Mouse (Mus musculus): ENCODE results near the gene Dhx30.

GRCm38 (mm10) chr9:110037895-110038294 lies 79.7 kb downstream of the Dhx30 start:
- TF ChIP-seq CTCF (IDR thresholded peaks at IDR 0.05; ENCODE audit: borderline replicate concordance, insufficient read depth, low read length) (no peak), POLR2A (IDR thresholded peaks at IDR 0.05; ENCODE audit: low read depth, low read length) (no peak)
